Mouse (Mus musculus) neural tube, embryonic 15.5 days (tissue): ENCODE data around the gene Fbxl18. TPM values are rescaled to one million over a fixed set of nuclear protein-coding genes. Genes with fewer than 3 reads are reported as not detected.

ENCODE experiments used
- ATAC-seq: fragments of 200-750 bp; cut with Nextera tagmentation; 2 replicates; pipeline ENCODE4 v1.8.0; 2017; ENCODE audit warnings: mild to moderate bottlenecking, moderate TSS enrichment, moderate library complexity; ENCODE audit not compliant: low FRiP score
- H3K27ac ChIP-seq: fragments of 300-500 bp; sonication (generic); replicated peaks from 2 replicates; pipeline ENCODE4 v1.5.1; 2015; ENCODE audit warnings: mild to moderate bottlenecking, inconsistent platforms
- H3K27me3 ChIP-seq: fragments of 300-500 bp; sonication (generic); replicated peaks from 2 replicates; pipeline ENCODE4 v1.6.1; 2015; ENCODE audit warnings: inconsistent platforms
- H3K36me3 ChIP-seq: fragments of 300-500 bp; sonication (generic); 2 replicates; pipeline ENCODE4 v1.6.1; 2015; ENCODE audit warnings: inconsistent platforms
- H3K4me1 ChIP-seq: fragments of 300-500 bp; sonication (generic); 2 replicates; pipeline ENCODE4 v1.6.1; 2015; ENCODE audit warnings: inconsistent platforms
- H3K4me2 ChIP-seq: fragments of 300-500 bp; sonication (generic); 2 replicates; pipeline ENCODE4 v1.6.1; 2015; ENCODE audit warnings: inconsistent platforms, mild to moderate bottlenecking, moderate library complexity
- H3K4me3 ChIP-seq: fragments of 300-500 bp; sonication (generic); replicated peaks from 2 replicates; pipeline ENCODE4 v1.5.1; 2015; ENCODE audit warnings: mild to moderate bottlenecking, inconsistent platforms
- H3K9ac ChIP-seq: fragments of 300-500 bp; sonication (generic); replicated peaks from 2 replicates; pipeline ENCODE4 v1.6.1; 2015; ENCODE audit warnings: mild to moderate bottlenecking, inconsistent platforms
- H3K9me3 ChIP-seq: fragments of 300-500 bp; sonication (generic); replicated peaks from 2 replicates; pipeline ENCODE4 v1.6.1; 2016; ENCODE audit warnings: inconsistent platforms
- WGBS: fragments of 180-500 bp; shearing (Covaris S2); methylation state at CpG from one replicate; pipeline ENCODE4 v1.1.7; 2015; ENCODE audit warnings: mixed read lengths; 5-methylcytosine and 5-hydroxymethylcytosine counted together
- polyA plus RNA-seq: library from polyadenylated mRNA; unstranded; fragments of >200 nt; fragmentation: Nextera tagmentation; extraction: Ambion mirVana; gene quantifications from 2 replicates; pipeline ENCODE4 v1.2.1, GENCODE M21; 2015

The Fbxl18 gene
- polyA plus RNA-seq: 29.4 TPM in 2 replicates

- Histone ChIP-seq H3K36me3 (peaks cover 13% of the 10 kb centered on the region), H3K4me3 (peak within 1 kb of the TSS; percentile 58), H3K4me2 (peak within 1 kb of the TSS; percentile 72), H3K9me3 (no peaks in the 10 kb centered on the region), H3K27ac (peak within 1 kb of the TSS; percentile 78), H3K9ac (peak within 1 kb of the TSS; percentile 63), H3K4me1 (peaks cover 31% of the 10 kb centered on the region), H3K27me3 (no peaks in the 10 kb centered on the region)
- 0% methylated on average over 40 of the region's 40 CpGs for WGBS
- peak; percentile 95 for ATAC-seq
Measured at GRCm38 (mm10) chr5:142894918-142895613, at the start of gene Fbxl18. TSS of gene Fbxl18 (minus strand) at chr5:142895421.

GRCm38 (mm10) chr5:142940393-142940792, 45.2 kb upstream of the Fbxl18 start:
- Histone ChIP-seq H3K36me3 (no peaks in the 10 kb centered on the region), H3K4me2 (no peak overlapping the region), H3K9ac (no peak overlapping the region), H3K9me3 (no peaks in the 10 kb centered on the region), H3K4me1 (peaks cover 9% of the 10 kb centered on the region; the same call in 1 of the 2 replicates), H3K27ac (no peak overlapping the region), H3K4me3 (no peak overlapping the region), H3K27me3 (no peaks in the 10 kb centered on the region)
- no peak for ATAC-seq
- 74% methylated on average over 2 of the region's 2 CpGs for WGBS

- Histone ChIP-seq H3K4me1 (peaks cover 9% of the 10 kb centered on the region; the same call in 1 of the 2 replicates), H3K27me3 (no peaks in the 10 kb centered on the region), H3K27ac (no peak overlapping the region), H3K9me3 (no peaks in the 10 kb centered on the region), H3K36me3 (no peaks in the 10 kb centered on the region), H3K9ac (no peak overlapping the region), H3K4me2 (no peak overlapping the region), H3K4me3 (no peak overlapping the region)
- 34% methylated on average over 19 of the region's 19 CpGs for WGBS
- ATAC-seq: no peak
Measured at GRCm38 (mm10) chr5:142937956-142938727, 42.9 kb upstream of the Fbxl18 start.

- peak; percentile 57; the same call in 1 of the 2 replicates for ATAC-seq
- H3K9me3 ChIP-seq: no peaks in the 10 kb centered on the region
Measured at GRCm38 (mm10) chr5:142936336-142936719, 41.1 kb upstream of the Fbxl18 start.

GRCm38 (mm10) chr5:142935642-142936335, 40.6 kb upstream of the Fbxl18 start:
- no peak overlapping the region for H3K4me3 ChIP-seq
- H3K9me3 ChIP-seq: no peaks in the 10 kb centered on the region
- 21% methylated on average over 13 of the region's 13 CpGs for WGBS
- no peaks in the 10 kb centered on the region for H3K27me3 ChIP-seq
- H3K36me3 ChIP-seq: no peaks in the 10 kb centered on the region
- peaks cover 13% of the 10 kb centered on the region; the same call in 1 of the 2 replicates for H3K4me1 ChIP-seq
- 0 out of 2 replicates have a peak overlapping the region, but pooled peaks have one; percentile 41 for H3K27ac ChIP-seq
- peak; percentile 64; the same call in 1 of the 2 replicates for ATAC-seq
- peak overlapping the region; percentile 45 for H3K4me2 ChIP-seq
- H3K9ac ChIP-seq: no peak overlapping the region; the same call in 1 of the 2 replicates

More at GRCm38 (mm10) chr5:142936336-142936719, 41.1 kb upstream of the Fbxl18 start:
- Histone ChIP-seq H3K36me3 (no peaks in the 10 kb centered on the region), H3K4me3 (no peak overlapping the region), H3K27me3 (no peaks in the 10 kb centered on the region), H3K27ac (0 out of 2 replicates have a peak overlapping the region, but pooled peaks have one; percentile 41), H3K4me2 (peak overlapping the region; percentile 45), H3K9ac (no peak overlapping the region; the same call in 1 of the 2 replicates), H3K4me1 (peaks cover 13% of the 10 kb centered on the region; the same call in 1 of the 2 replicates)
- WGBS: 3% methylated on average over 17 of the region's 17 CpGs

- Histone ChIP-seq H3K4me1 (peaks cover 19% of the 10 kb centered on the region), H3K9me3 (no peaks in the 10 kb centered on the region), H3K4me2 (no peak overlapping the region), H3K36me3 (no peaks in the 10 kb centered on the region), H3K27me3 (peaks cover 7% of the 10 kb centered on the region), H3K27ac (no peak overlapping the region; the same call in 1 of the 2 replicates), H3K9ac (no peak overlapping the region), H3K4me3 (no peak overlapping the region)
- WGBS: 81% methylated on average over 8 of the region's 8 CpGs
- no peak for ATAC-seq
Measured at GRCm38 (mm10) chr5:142932731-142933130, 37.5 kb upstream of the Fbxl18 start.

- no peaks in the 10 kb centered on the region for H3K9me3 ChIP-seq
- no peak overlapping the region for H3K9ac ChIP-seq
- no peaks in the 10 kb centered on the region for H3K36me3 ChIP-seq
- ATAC-seq: no peak
- H3K4me3 ChIP-seq: no peak overlapping the region
- no peak overlapping the region for H3K27ac ChIP-seq
- H3K4me2 ChIP-seq: no peak overlapping the region
- 29% methylated on average over 9 of the region's 9 CpGs for WGBS
- peaks cover 7% of the 10 kb centered on the region for H3K27me3 ChIP-seq
- H3K4me1 ChIP-seq: peaks cover 19% of the 10 kb centered on the region
Measured at GRCm38 (mm10) chr5:142932084-142932685, 37.0 kb upstream of the Fbxl18 start.

- Histone ChIP-seq H3K27me3 (peaks cover 7% of the 10 kb centered on the region), H3K4me1 (peaks cover 19% of the 10 kb centered on the region), H3K36me3 (no peaks in the 10 kb centered on the region), H3K9me3 (no peaks in the 10 kb centered on the region), H3K27ac (no peak overlapping the region), H3K4me3 (no peak overlapping the region), H3K9ac (no peak overlapping the region), H3K4me2 (no peak overlapping the region)
- no peak for ATAC-seq
- WGBS: 93% methylated on average over 9 of the region's 9 CpGs
Measured at GRCm38 (mm10) chr5:142931241-142931745, 36.1 kb upstream of the Fbxl18 start.

- Histone ChIP-seq H3K27me3 (peaks cover 7% of the 10 kb centered on the region), H3K9ac (peak overlapping the region; percentile 48), H3K4me2 (peak overlapping the region; percentile 70), H3K36me3 (no peaks in the 10 kb centered on the region), H3K27ac (peak overlapping the region; percentile 52), H3K4me3 (peak overlapping the region; percentile 40), H3K9me3 (no peaks in the 10 kb centered on the region), H3K4me1 (peaks cover 18% of the 10 kb centered on the region)
- WGBS: 21% methylated on average over 4 of the region's 4 CpGs
- ATAC-seq: no peak
Measured at GRCm38 (mm10) chr5:142929400-142929752, 34.2 kb upstream of the Fbxl18 start.

GRCm38 (mm10) chr5:142928749-142929399, 33.7 kb upstream of the Fbxl18 start:
- H3K36me3 ChIP-seq: no peaks in the 10 kb centered on the region
- no peak for ATAC-seq
- peak overlapping the region; percentile 40 for H3K4me3 ChIP-seq
- WGBS: 5% methylated on average over 34 of the region's 35 CpGs
- peaks cover 18% of the 10 kb centered on the region for H3K4me1 ChIP-seq
- peak overlapping the region; percentile 52 for H3K27ac ChIP-seq
- peak overlapping the region; percentile 48 for H3K9ac ChIP-seq
- no peaks in the 10 kb centered on the region for H3K9me3 ChIP-seq
- H3K4me2 ChIP-seq: peak overlapping the region; percentile 70
- peaks cover 7% of the 10 kb centered on the region for H3K27me3 ChIP-seq
